Mouse (Mus musculus): Measurements from ENCODE around the gene Wwox.

The Wwox gene

GRCm38 (mm10) chr8:114973002-114973461, 533.6 kb downstream of the Wwox start:
- DNase-seq (ENCODE audit: low spot score), result no peak

- no peak for DNase-seq (ENCODE audit: low spot score)
Observed at GRCm38 (mm10) chr8:114974336-114974950, 535.0 kb downstream of the Wwox start.

GRCm38 (mm10) chr8:114977746-114978145, 538.3 kb downstream of the Wwox start:
- DNase-seq (ENCODE audit: low spot score), result no peak

- DNase-seq (ENCODE audit: low spot score), result no peak
Observed at GRCm38 (mm10) chr8:114978206-114978960, 538.9 kb downstream of the Wwox start.

GRCm38 (mm10) chr8:114979671-114980070, 540.2 kb downstream of the Wwox start:
- DNase-seq (ENCODE audit: low spot score), result no peak

- no peak for DNase-seq (ENCODE audit: low spot score)
Observed at GRCm38 (mm10) chr8:114982762-114983161, 543.3 kb downstream of the Wwox start.

- no peak for DNase-seq (ENCODE audit: low spot score)
Observed at GRCm38 (mm10) chr8:114984500-114984899, 545.0 kb downstream of the Wwox start.

GRCm38 (mm10) chr8:114985996-114986395, 546.5 kb downstream of the Wwox start:
- DNase-seq (ENCODE audit: low spot score), result no peak

- DNase-seq (ENCODE audit: low spot score), result no peak
Observed at GRCm38 (mm10) chr8:114986971-114987370, 547.5 kb downstream of the Wwox start.

- DNase-seq (ENCODE audit: low spot score), result no peak
Observed at GRCm38 (mm10) chr8:114990865-114991613, 551.6 kb downstream of the Wwox start.

GRCm38 (mm10) chr8:115000736-115001135, 561.3 kb downstream of the Wwox start:
- no peak for DNase-seq (ENCODE audit: low spot score)

GRCm38 (mm10) chr8:115005021-115005420, 565.6 kb downstream of the Wwox start:
- DNase-seq (ENCODE audit: low spot score), result no peak

GRCm38 (mm10) chr8:115006561-115006960, 567.1 kb downstream of the Wwox start:
- no peak for DNase-seq (ENCODE audit: low spot score)

GRCm38 (mm10) chr8:115007280-115007679, 567.8 kb downstream of the Wwox start:
- DNase-seq (ENCODE audit: low spot score), result no peak

GRCm38 (mm10) chr8:115008624-115009620, 569.5 kb downstream of the Wwox start:
- DNase-seq (ENCODE audit: low spot score), result no peak

- no peak for DNase-seq (ENCODE audit: low spot score)
Observed at GRCm38 (mm10) chr8:115009897-115010768, 570.7 kb downstream of the Wwox start.

GRCm38 (mm10) chr8:115010769-115011073, 571.3 kb downstream of the Wwox start:
- DNase-seq (ENCODE audit: low spot score), result no peak

GRCm38 (mm10) chr8:115019661-115020060, 580.2 kb downstream of the Wwox start:
- no peak for DNase-seq (ENCODE audit: low spot score)

- DNase-seq (ENCODE audit: low spot score), result no peak
Observed at GRCm38 (mm10) chr8:115021731-115022130, 582.3 kb downstream of the Wwox start.

- no peak for DNase-seq (ENCODE audit: low spot score)
Observed at GRCm38 (mm10) chr8:115024062-115024461, 584.6 kb downstream of the Wwox start.

All from layer of hippocampus, adult 9-10 months (tissue).